Mouse (Mus musculus) gastrocnemius, adult 2 months (tissue): ENCODE measurements around the gene Ttc26. TPM values are rescaled to one million over a fixed set of nuclear protein-coding genes. Genes with fewer than 3 reads are reported as not detected.
"Not testable (repeated sequence)": the region's sequence is repeated elsewhere in the genome, so short reads cannot be mapped to it uniquely, and the experiment has no call there.

Source experiments
- DNase-seq: peaks from one replicate; pipeline ENCODE4 v3.0.0; 2022
- H3K27ac ChIP-seq: fragments of 200-600 bp; 2 replicates; pipeline ENCODE4 v1.8.1; 2022; ENCODE audit warnings: mild to moderate bottlenecking
- H3K4me3 ChIP-seq: fragments of 200-600 bp; 2 replicates; pipeline ENCODE4 v1.8.1; 2022; ENCODE audit warnings: mild to moderate bottlenecking, moderate library complexity
- CTCF ChIP-seq: fragments of 200-600 bp; IDR thresholded peaks from 2 replicates; pipeline ENCODE4 v1.8.1; 2022; ENCODE audit warnings: antibody characterized with exemption, mild to moderate bottlenecking, moderate library complexity
- intact Hi-C: fragments of 180-260 bp; cut with DNase I; formaldehyde crosslinking; loops from one replicate; pipeline ENCODE4 v1.15.1; 2025
- total RNA-seq, 2 experiments: library from RNA; stranded (reverse); gene quantifications; 2 replicates each; pipeline ENCODE4 v1.2.3; 2021

Ttc26 gene
- total RNA-seq, 2 experiments from 2014 or later: 1.3 to 1.4 TPM

DNA sequence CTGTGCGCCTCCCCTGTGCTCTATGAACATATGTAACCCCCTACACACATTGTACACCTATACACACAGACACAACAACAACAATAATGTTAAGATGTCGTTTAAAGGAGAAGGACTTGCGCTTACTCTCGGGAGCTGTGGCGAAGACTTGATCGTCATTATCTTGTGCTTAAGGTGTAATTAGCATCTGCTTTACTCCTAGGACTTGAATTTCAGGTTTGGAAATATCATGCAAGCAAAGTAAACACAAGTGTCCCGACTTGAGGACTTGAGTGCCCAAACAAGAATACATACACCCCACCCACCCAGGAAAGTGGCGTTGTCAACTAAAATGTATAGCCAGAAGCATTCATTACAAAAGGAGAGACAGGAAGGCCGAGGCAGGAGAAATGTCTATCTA is 31.5 kb upstream of the Ttc26 start:
- H3K4me3 ChIP-seq: no peak overlapping the region
- intact Hi-C loops: loop anchor here (5.0 kb wide), 1 partner anchor 82 kb away; the partner anchor contains the start of gene Ubn2

DNA sequence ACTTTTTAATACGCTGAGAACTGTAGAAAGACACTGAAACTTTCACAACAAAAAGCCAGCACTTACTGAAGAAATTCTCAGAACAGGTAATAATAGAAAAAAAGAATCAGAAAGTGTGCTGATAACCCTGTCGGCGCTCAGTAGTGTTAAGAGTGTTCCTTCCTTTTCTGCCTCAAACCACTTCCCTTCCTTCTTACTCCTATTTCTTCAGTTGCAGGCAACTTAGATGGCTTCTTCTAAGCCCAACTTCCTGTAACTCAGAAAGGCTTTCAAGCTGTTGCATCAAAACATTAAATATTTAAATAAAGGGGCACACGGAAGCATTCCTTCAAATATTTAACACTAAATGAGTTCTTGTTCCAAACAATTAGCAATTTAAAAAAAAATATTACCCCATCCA is 29.3 kb upstream of the Ttc26 start:
- no peak for TF ChIP-seq CTCF

More for the DNA sequence above, 31.5 kb upstream of the Ttc26 start:
- no peak overlapping the region for H3K27ac ChIP-seq
- no peak for TF ChIP-seq CTCF
- no peak for DNase-seq

GRCm38 (mm10) chr6:38352451-38352850 is 28.8 kb upstream of the Ttc26 start:
- Histone ChIP-seq H3K4me3 (peak overlapping the region; percentile 82), H3K27ac (no peak overlapping the region)
- TF ChIP-seq CTCF: no peak
- DNase-seq: no peak
- intact Hi-C loops: loop anchor here (5.0 kb wide), 1 partner anchor 80 kb away; the partner anchor contains the start of gene Ubn2

More for the DNA sequence above, 29.3 kb upstream of the Ttc26 start:
- DNase-seq: no peak
- Histone ChIP-seq H3K27ac (no peak overlapping the region), H3K4me3 (peak overlapping the region; percentile 82)
- intact Hi-C loops: loop anchor here (5.0 kb wide), 1 partner anchor 80 kb away; the partner anchor contains the start of gene Ubn2

- H3K4me3 ChIP-seq: peak overlapping the region; percentile 82
- intact Hi-C loops: loop anchor here (5.0 kb wide), 1 partner anchor 79 kb away; the partner anchor contains the start of gene Ubn2
- DNase-seq: no peak
- peak overlapping the region; percentile 92 for H3K27ac ChIP-seq
- TF ChIP-seq CTCF: no peak
These were observed 28.1 kb upstream of the Ttc26 start for GRCm38 (mm10) chr6:38353181-38353580.

DNA sequence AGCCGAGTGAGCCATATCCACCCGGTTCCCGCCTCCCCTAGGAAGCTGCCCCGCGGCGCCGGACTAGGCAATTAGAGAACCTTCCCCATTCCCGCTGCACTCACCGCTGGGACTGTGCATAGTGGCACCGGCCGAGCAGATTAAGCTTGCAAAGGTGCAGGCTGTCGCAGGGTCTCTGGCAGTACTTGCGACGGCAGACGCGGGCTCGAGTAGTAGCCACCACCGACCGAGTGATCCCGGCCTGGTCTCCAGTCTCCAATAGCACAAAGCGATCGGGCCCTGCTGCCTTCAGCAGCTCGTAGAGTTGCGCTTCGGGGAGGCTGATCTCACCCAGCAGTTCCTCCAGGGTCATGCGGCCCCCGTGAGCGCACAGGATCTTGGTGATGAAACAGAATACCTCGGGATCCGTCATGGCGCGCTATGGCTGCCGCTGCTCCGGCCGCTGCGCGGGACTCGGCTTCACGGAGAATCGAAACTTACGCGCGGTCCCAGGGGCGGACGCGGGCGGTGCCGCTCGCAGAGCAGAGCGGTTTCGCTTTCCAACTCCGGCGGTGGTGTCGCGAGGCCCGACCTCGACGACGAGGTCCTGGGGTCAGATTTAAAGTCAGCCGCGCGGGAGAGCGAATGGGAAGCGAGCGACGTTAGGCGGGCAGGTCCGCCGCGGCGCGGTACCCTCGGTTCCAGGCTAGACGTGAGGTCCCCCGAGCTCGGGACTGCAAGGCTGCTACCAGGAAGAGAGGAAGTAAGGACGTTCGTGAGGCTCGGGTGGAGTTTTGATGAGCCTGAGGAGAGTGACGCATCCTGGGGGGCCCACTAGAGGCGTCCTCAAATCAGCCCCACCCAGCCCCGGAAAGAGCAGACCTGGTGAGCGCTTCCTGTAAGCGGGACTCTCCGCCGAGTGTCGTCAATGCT is 27.2 kb upstream of the Ttc26 start, which contains the start of gene Zc3hav1:
TSS of gene Zc3hav1 (minus strand) at position 793 of the 912 bp plus-strand sequence.
- peak; percentile 90 for DNase-seq
- peak within 1 kb of the TSS; percentile 82 for H3K4me3 ChIP-seq
- H3K27ac ChIP-seq: peak within 1 kb of the TSS; percentile 92
- TF ChIP-seq CTCF: no peak
- intact Hi-C loops: loop anchor here (5.0 kb wide), 1 partner anchor 78 kb away; the partner anchor contains the start of gene Ubn2

DNA sequence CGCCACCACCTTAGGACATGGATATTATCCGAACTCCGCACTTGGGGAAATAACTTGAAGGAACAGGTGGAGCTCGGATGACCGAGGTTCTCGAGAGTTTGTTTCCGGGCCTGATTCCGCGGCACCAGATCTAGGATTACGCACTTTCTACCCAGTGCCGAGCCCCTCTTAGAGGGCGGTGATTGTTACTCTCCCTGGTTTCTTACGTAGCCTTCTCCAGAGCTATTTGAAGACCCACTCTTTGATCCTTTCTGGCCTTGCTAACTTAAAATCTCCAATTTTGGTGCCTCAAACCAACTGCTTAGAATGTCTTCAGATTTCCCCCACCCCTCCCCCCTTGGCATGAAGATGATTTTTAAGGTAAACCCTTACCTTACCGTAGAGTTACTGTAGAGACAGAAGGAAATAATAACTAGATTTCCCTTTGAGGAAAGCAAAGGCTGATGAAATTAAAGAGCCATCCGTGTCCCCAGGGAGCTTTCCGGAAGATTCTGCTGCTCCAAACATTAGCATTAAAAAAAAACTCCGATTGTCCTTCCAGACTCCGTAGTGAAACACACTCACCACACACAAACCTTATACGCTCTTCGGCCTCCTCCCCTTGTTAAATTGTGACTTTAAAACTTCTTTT is 26.4 kb upstream of the Ttc26 start:
- no peak for TF ChIP-seq CTCF
- intact Hi-C loops: loop anchor here (5.0 kb wide), 1 partner anchor 77 kb away; the partner anchor contains the start of gene Ubn2
- Histone ChIP-seq H3K4me3 (peak overlapping the region; percentile 82), H3K27ac (peak overlapping the region; percentile 92)
- DNase-seq: no peak

DNA sequence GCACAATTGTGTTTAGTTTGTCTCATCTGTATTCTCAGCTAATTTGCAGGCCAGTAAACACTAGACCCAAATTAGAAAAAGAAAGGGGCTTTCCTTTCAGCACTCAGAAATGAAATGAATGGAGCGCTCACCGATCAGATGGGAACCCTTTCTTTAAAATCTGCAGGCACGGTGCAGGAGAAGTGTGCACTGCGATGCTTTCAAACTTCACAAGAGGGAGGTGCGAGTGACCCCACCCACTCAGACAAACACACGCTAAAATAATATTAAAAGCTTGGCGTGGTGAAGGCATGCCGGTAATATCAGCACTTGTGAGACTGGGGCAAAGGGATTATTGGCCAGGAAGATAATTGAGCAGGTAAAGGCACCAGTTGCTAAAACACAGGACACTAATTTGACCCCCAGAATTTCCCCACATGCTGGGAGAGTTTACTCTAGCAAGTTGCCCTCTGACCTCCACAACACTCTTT is 25.9 kb upstream of the Ttc26 start:
- H3K27ac ChIP-seq: peak overlapping the region; percentile 92
- peak overlapping the region; percentile 82 for H3K4me3 ChIP-seq
- no peak for DNase-seq
- TF ChIP-seq CTCF: no peak
- intact Hi-C loops: no loop called here

GRCm38 (mm10) chr6:38355862-38356261 is 25.4 kb upstream of the Ttc26 start:
- TF ChIP-seq CTCF: no peak

GRCm38 (mm10) chr6:38356661-38357433 is 24.4 kb upstream of the Ttc26 start:
- H3K4me3 ChIP-seq, H3K27ac ChIP-seq, intact Hi-C loops, DNase-seq: not testable (repeated sequence)

More at GRCm38 (mm10) chr6:38355862-38356261, 25.4 kb upstream of the Ttc26 start:
- intact Hi-C loops: no loop called here
- Histone ChIP-seq H3K27ac (no peak overlapping the region), H3K4me3 (no peak overlapping the region; the same call in 1 of the 2 replicates)
- DNase-seq: peak; percentile 38

GRCm38 (mm10) chr6:38357603-38358252 is 23.5 kb upstream of the Ttc26 start:
- H3K4me3 ChIP-seq: no peak overlapping the region
- no peak for TF ChIP-seq CTCF
- DNase-seq: no peak
- no peak overlapping the region for H3K27ac ChIP-seq
- intact Hi-C loops: no loop called here

DNA sequence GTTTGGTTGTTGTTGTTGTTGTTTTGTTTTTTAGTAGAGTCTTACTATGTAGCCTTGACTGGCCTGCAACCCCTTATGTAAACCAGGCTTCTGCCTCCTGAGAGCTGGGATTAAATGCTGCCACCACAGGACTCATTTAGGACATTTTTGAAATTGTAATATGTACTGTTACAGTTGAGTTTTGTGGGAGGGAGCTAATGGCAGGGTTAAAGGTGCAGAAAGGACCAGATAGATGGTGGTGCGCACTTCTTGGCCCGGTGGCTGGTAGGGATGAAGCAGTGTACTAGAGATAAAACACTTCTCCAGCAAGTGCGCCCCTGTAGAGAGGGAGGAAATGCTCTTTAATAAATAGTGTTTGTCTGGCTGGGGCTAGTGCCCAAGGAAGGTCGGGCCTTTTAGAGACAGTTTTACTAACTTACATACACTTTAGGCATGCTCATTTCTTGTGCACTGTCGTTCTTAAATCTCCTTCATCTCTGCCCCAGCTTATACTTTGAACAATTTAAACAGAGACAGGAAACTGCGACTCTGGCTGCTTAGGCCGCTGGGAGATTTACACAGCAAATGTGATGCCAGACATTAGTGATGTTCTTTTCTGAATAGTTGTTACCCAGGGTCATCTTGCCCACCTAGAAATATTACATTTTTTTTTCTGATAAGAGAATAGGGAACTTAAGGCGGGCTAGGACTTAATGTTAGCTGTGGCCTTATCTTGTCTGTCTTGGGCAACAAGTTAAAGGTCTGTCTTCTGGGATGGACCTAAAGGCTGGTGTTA is 22.8 kb upstream of the Ttc26 start:
- DNase-seq: no peak
- intact Hi-C loops: no loop called here
- Histone ChIP-seq H3K4me3 (no peak overlapping the region), H3K27ac (no peak overlapping the region)
- no peak for TF ChIP-seq CTCF

GRCm38 (mm10) chr6:38359044-38359735 is 22.1 kb upstream of the Ttc26 start:
- intact Hi-C loops, H3K27ac ChIP-seq, H3K4me3 ChIP-seq, DNase-seq: not testable (repeated sequence)
